8 mouse cellular contexts compared by ENCODE assay signal in the genomic region with DNA sequence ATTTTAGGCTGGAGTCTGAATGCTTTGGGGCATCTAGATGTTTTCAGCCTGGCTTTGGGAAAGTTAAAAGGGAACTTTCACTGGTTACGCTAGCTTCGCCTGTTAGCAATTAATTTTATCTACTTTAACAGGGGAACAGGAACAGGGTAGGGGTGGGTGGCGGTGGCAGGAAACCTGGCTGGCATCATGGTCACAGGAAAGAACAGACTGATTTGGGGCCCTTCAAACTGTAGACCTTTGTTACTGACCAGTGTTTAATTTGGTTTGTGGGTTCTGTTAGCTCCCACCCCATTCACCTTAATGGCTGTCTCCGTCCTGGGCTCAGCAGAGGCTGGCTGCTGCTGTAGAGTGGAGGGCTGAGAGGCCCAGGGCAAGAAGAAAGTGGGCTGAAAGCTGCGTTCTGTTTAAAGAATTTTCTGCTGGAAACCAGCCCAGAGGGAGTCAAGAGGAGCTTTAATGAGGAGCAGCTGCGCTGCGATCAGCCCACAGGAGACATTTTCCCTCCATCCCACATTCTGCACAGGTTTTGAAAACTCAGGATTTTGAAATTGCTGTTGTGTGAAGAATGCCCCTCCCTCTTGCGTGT. TPM values are rescaled to one million over a fixed set of nuclear protein-coding genes. Genes with fewer than 3 reads are reported as not detected.
A peak's percentile ranks its signal among the peaks of the same experiment; 100 is the strongest.
DNase-seq lines count a peak whose midpoint lies in the region; ATAC-seq and TF ChIP-seq lines count a peak whose summit lies in the region.

No protein-coding gene starts in this region.

- peak overlapping the region; percentile 3 for H3K4me2 ChIP-seq in embryonic facial prominence, embryonic 15.5 days (replicated peaks)
- H3K4me2 ChIP-seq in heart, embryonic 11.5 days = peak overlapping the region; percentile 34
- peak overlapping the region; percentile 42 for H3K4me2 ChIP-seq in lung, embryonic 14.5 days

- peak; percentile 81 for ATAC-seq in embryonic facial prominence, embryonic 15.5 days (ENCODE audit: insufficient number of reproducible peaks, low FRiP score, low TSS enrichment, low read depth)
- ATAC-seq in heart, embryonic 11.5 days (replicated peaks; ENCODE audit: insufficient number of reproducible peaks, low FRiP score, low TSS enrichment) = 0 out of 2 replicates have a peak, but pooled peaks have one; percentile 35
- ATAC-seq in lung, embryonic 14.5 days (ENCODE audit: insufficient read depth) = peak; percentile 80

- H3K9me3 ChIP-seq in embryonic facial prominence, embryonic 15.5 days (replicated peaks) = no peaks in the 10 kb centered on the region
- H3K9me3 ChIP-seq in heart, embryonic 11.5 days (replicated peaks; ENCODE audit: control insufficient read depth, low read length) = no peaks in the 10 kb centered on the region
- H3K9me3 ChIP-seq in lung, embryonic 14.5 days (ENCODE audit: low read depth, low read length) = no peaks in the 10 kb centered on the region

- H3K9ac ChIP-seq in embryonic facial prominence, embryonic 15.5 days = no peak overlapping the region
- H3K9ac ChIP-seq in heart, embryonic 11.5 days (ENCODE audit: low read depth, low read length) = peak overlapping the region; percentile 46; the same call in 1 of the 2 replicates
- no peak overlapping the region for H3K9ac ChIP-seq in lung, embryonic 14.5 days

- peak overlapping the region; percentile 63 for H3K27ac ChIP-seq in kidney, adult 2 months (ENCODE audit: insufficient read depth, low read depth, low read length)
- peak overlapping the region; percentile 93 for H3K27ac ChIP-seq in embryonic facial prominence, embryonic 15.5 days (replicated peaks)
- H3K27ac ChIP-seq in heart, embryonic 11.5 days (ENCODE audit: low read depth, low read length) = peak overlapping the region; percentile 85
- peak overlapping the region; percentile 94 for H3K27ac ChIP-seq in lung, embryonic 14.5 days (ENCODE audit: low read depth)
- H3K27ac ChIP-seq in olfactory bulb, adult 2 months (ENCODE audit: insufficient read depth, low read depth, low read length) = peak overlapping the region; percentile 98

- peak; percentile 67 for DNase-seq in kidney, adult 2 months
- DNase-seq in kidney, adult 11 months = no peak
- DNase-seq in kidney, postnatal 14 days = peak; percentile 76
- peak; percentile 96 for DNase-seq in lung, embryonic 14.5 days
- no peak for DNase-seq in cerebellum, adult 11 months

- H3K27me3 ChIP-seq in kidney, adult 2 months (replicated peaks; ENCODE audit: control insufficient read depth, insufficient read depth, low read length) = no peaks in the 10 kb centered on the region
- H3K27me3 ChIP-seq in embryonic facial prominence, embryonic 15.5 days = no peaks in the 10 kb centered on the region
- no peaks in the 10 kb centered on the region for H3K27me3 ChIP-seq in heart, embryonic 11.5 days (ENCODE audit: control insufficient read depth, insufficient read depth, low read length)
- no peaks in the 10 kb centered on the region for H3K27me3 ChIP-seq in lung, embryonic 14.5 days (ENCODE audit: insufficient read depth, low read length)

- TF ChIP-seq POLR2A in kidney, adult 2 months (IDR thresholded peaks at IDR 0.05; ENCODE audit: low read depth, low read length) = no peak
- TF ChIP-seq POLR2A in olfactory bulb, adult 2 months (IDR thresholded peaks at IDR 0.05; ENCODE audit: insufficient read depth, low read depth, low read length) = no peak

- 26% methylated on average over 8 of the region's 8 CpGs for WGBS in kidney, adult 2 months
- WGBS in embryonic facial prominence, embryonic 15.5 days = 9% methylated on average over 8 of the region's 8 CpGs
- WGBS in heart, embryonic 11.5 days (ENCODE audit: insufficient replicate concordance) = 37% methylated on average over 8 of the region's 8 CpGs
- 13% methylated on average over 8 of the region's 8 CpGs for WGBS in lung, embryonic 14.5 days
- 15% methylated on average over 8 of the region's 8 CpGs for WGBS in olfactory bulb, adult 2 months

- no peaks in the 10 kb centered on the region for H3K36me3 ChIP-seq in kidney, adult 2 months (ENCODE audit: control insufficient read depth, insufficient read depth, low read length)
- no peaks in the 10 kb centered on the region for H3K36me3 ChIP-seq in embryonic facial prominence, embryonic 15.5 days
- no peaks in the 10 kb centered on the region for H3K36me3 ChIP-seq in heart, embryonic 11.5 days (ENCODE audit: control insufficient read depth, insufficient read depth, low read length)
- H3K36me3 ChIP-seq in lung, embryonic 14.5 days (ENCODE audit: insufficient read depth) = peaks cover 4% of the 10 kb centered on the region; the same call in 1 of the 2 replicates

- no peak for TF ChIP-seq CTCF in kidney, adult 2 months (conservative IDR thresholded peaks at IDR 0.05; ENCODE audit: insufficient read depth, insufficient read length, low read depth, low read length)
- TF ChIP-seq CTCF in lung, embryonic 14.5 days (IDR thresholded peaks at IDR 0.05; ENCODE audit: low read depth) = no peak
- no peak for TF ChIP-seq CTCF in olfactory bulb, adult 2 months (IDR thresholded peaks at IDR 0.05; ENCODE audit: insufficient read depth, low read depth, low read length)

- no peak overlapping the region for H3K4me3 ChIP-seq in kidney, adult 2 months (ENCODE audit: insufficient read depth, low read depth, low read length)
- no peak overlapping the region for H3K4me3 ChIP-seq in embryonic facial prominence, embryonic 15.5 days (replicated peaks)
- H3K4me3 ChIP-seq in heart, embryonic 11.5 days (ENCODE audit: low read depth, low read length) = no peak overlapping the region
- no peak overlapping the region for H3K4me3 ChIP-seq in lung, embryonic 14.5 days (ENCODE audit: low read depth, low read length)
- no peak overlapping the region for H3K4me3 ChIP-seq in olfactory bulb, adult 2 months (ENCODE audit: insufficient read depth, low read depth, low read length)

- peaks cover 17% of the 10 kb centered on the region for H3K4me1 ChIP-seq in kidney, adult 2 months (ENCODE audit: control insufficient read depth, insufficient read depth, low read length)
- peaks cover 79% of the 10 kb centered on the region for H3K4me1 ChIP-seq in embryonic facial prominence, embryonic 15.5 days
- peaks cover 39% of the 10 kb centered on the region for H3K4me1 ChIP-seq in heart, embryonic 11.5 days (ENCODE audit: control insufficient read depth, insufficient read depth, low read length)
- peaks cover 65% of the 10 kb centered on the region for H3K4me1 ChIP-seq in lung, embryonic 14.5 days (ENCODE audit: insufficient read depth)
- H3K4me1 ChIP-seq in olfactory bulb, adult 2 months (ENCODE audit: control insufficient read depth, insufficient read depth, low read length) = peaks cover 41% of the 10 kb centered on the region

RNA-seq across cellular contexts. Expression of a gene that starts 50.0 kb away (rescaled TPM):
- 16.3 and 20.0 TPM in 2 replicates for polyA plus RNA-seq in kidney, adult 2 months (2012; rRNA removed)
- 30.6 and 31.8 TPM in 2 replicates for polyA plus RNA-seq in embryonic facial prominence, embryonic 15.5 days (2015; fragmentation: Nextera tagmentation; extraction: Ambion mirVana)
- polyA plus RNA-seq in heart, embryonic 11.5 days (2014; fragmentation: Nextera tagmentation; extraction: Ambion mirVana) = 12.5 and 13.4 TPM in 2 replicates
- 43.8 and 45.1 TPM in 2 replicates for polyA plus RNA-seq in lung, embryonic 14.5 days (2014; fragmentation: Nextera tagmentation; extraction: Ambion mirVana)
- polyA plus RNA-seq in olfactory bulb, adult 2 months (2012; ENCODE audit: insufficient read depth, insufficient read length, low replicate concordance, missing spikeins) = 43.4 TPM in 1 of 2 replicates, not detected in the other

Comparison
In these comparisons a context has a peak if more than half of its experiments do, and no peak if none do; other contexts are left out.
1. DNase-seq: peak in kidney, adult 2 months (single experiment), kidney, postnatal 14 days (single experiment) and lung, embryonic 14.5 days (single experiment); none in kidney, adult 11 months (single experiment) and cerebellum, adult 11 months (single experiment).
2. Peak in every context shown above with its lines, with median percentiles within 50 percentile points of each other: H3K27ac ChIP-seq, ATAC-seq and H3K4me2 ChIP-seq.